Mouse (Mus musculus): ENCODE measurements around the gene Syngr1.

The Syngr1 gene

DNA sequence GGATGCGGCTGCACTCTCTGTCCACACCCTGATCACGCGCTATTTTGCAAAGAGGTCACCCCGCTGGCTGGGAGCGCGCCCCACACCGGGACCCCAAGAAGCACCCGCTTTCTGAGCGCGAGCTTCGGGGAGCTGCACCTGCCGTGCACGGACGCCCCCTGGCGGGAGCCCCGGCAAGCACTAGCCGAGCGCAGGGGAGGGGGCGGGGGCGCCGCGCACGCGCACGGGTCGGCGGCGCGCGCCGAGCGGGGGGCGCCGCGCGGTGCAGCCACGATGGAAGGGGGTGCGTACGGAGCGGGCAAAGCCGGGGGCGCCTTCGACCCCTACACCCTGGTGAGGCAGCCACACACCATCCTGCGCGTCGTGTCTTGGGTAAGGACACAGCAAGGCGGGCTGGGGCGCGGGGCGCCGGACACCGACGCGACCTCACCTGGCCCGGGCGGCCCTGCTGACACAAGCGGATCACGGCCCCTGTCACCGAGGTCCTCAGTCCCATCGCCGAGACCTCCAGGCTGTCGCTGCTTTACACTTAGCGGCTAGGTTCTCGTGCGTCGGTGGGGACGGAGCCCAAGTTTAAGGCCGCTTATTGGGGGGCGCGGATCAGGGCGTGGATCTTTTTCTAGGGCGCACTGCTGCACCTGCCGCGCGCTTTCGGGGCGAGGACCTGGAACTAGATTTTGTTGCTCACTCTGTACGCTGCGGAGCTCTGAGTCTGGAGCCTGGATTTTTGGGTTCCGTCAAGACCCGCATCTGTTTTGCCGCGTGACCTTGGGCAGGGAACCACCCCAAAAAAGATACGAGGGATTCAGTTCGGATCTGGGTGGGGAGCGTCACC is at the start of gene Syngr1, which contains the start of gene Rpl3:
Syngr1 (plus strand) TSS at position 214 of the 835 bp plus-strand sequence.
Rpl3 (minus strand) TSS at position 748 of the 835 bp plus-strand sequence.
- no peak for DNase-seq (ENCODE audit: extremely low read depth, low read depth)

DNA sequence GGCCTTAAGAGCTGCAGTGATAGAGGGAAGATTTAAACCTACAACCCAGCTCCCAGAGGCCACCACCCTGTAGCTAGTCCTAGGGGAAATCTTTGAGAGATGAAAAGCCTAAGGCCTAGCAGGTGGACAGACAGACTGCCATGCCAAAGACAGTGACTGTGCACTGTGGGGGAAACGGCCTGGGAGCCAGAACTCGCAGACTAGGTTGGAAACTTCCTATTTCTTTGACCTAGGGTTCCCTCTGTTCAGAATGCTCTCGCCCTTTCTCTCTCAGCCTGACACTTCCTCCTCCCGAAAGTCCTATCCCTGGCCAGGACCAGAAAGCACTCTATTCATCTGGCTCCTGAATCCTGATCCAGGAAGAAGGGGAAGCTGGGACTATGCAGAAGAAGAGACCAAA is 49.0 kb upstream of the Syngr1 start:
- DNase-seq (ENCODE audit: extremely low read depth, low read depth): no peak

- DNase-seq (ENCODE audit: extremely low read depth, low read depth): no peak
Observed at GRCm38 (mm10) chr15:80044249-80044648, 46.9 kb upstream of the Syngr1 start.

DNA sequence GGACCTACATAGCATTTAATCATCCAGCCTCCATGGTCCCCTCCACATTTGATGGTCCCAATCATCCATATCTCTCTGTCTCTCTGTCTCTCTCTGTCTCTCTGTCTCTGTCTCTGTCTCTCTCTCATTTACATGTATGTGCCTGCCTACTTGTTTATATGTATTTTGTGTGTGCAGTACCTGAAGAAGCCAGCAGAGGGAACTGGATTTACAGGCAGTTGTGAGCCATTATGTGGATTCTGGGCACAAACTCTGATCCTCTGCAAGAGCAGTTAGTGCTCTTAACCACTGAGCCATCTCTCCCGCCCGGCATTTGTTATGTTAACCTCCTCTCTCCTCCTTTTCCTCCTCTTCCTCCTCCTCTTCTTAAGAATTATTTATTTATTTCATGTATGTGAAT is 45.4 kb upstream of the Syngr1 start:
- no peak for DNase-seq (ENCODE audit: extremely low read depth, low read depth)

GRCm38 (mm10) chr15:80047242-80047641 is 43.9 kb upstream of the Syngr1 start:
- DNase-seq (ENCODE audit: extremely low read depth, low read depth): no peak

- no peak for DNase-seq (ENCODE audit: extremely low read depth, low read depth)
Observed at GRCm38 (mm10) chr15:80047973-80048372, 43.2 kb upstream of the Syngr1 start.

- DNase-seq (ENCODE audit: extremely low read depth, low read depth): no peak
Observed at GRCm38 (mm10) chr15:80050093-80050492, 41.0 kb upstream of the Syngr1 start.

DNA sequence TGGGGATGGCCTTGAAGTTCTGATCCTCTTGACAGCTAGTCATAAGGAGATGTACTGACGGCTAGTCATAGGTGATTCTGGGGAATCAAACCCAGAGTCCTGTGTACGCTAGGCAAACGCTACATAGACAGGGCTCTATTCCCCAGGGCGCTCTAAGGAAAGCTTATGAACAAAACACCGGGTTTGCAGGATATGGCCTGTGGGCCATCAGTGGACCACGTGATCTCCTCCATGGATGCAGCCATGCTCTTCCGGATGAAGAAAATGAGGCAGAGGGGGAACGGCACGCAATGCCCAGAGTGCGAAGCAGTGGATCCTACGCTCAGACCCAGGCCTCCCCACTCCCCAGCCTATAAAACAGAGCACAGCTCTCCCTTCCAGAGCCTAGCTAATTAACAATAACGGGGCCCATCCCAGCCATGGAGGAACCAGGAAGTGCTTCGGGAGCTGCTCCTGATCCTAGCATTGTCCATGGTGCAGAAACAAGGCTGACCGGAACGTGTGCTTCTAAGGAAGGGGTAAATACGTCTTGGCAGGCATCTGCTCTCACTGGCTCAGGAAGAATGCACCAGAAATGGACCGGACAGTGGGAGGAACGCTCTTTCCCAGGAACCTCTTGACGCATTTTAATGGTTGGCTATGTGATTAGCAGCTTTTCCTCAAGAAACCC is 39.9 kb upstream of the Syngr1 start:
- no peak for DNase-seq (ENCODE audit: extremely low read depth, low read depth)

DNA sequence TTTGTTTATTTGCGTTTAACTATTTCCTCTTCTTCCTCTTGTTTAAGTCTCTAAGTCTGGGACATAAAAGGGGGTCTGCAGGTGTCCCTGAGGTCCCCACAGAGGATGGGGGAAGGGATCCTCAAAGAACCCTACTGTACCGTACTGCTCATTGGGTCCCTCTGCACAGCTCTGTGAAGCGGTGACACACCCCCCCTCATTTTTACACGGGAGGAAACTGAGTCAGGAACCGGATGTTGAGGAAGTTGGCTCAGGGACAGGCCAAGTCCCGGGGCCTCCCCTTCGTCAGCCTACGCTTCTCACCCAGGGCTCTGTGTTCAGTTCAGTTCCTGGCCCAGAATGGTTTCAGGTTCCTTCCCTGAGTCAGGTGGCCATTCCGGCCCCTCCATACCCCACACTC is 39.4 kb upstream of the Syngr1 start:
- DNase-seq (ENCODE audit: extremely low read depth, low read depth): no peak

DNA sequence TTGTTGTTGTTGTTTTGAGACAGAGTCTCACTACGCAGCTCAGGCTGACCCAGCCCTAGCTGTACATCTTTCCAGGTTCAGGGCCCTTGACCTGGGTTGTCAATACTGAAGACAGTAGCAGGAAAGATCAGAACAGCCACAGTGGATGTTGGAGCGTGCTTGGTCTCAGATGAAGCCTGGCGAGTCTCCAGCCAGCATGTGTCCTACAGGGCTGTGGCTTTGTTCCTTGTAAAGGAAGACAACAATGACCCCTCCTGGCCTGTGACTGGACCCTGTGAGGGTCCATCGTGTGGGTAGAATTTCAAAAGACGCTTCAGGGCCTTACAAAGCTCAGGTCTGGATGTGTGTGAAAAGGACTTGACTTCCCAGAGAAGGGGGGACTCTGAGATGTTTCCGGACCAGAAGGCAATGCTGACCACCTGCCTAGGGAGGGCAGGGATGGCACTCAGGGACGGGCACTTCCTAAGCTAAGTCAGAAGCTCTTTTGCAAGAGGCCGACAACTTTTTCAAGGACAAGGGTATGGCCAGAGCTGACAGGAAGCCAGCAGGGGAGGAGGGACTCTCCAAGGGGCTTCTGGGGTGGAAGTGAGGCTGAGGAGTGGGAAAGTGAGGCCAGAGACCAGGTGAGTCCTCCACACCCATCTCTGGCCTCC is 37.6 kb upstream of the Syngr1 start:
- DNase-seq (ENCODE audit: extremely low read depth, low read depth): no peak

- no peak for DNase-seq (ENCODE audit: extremely low read depth, low read depth)
Observed at GRCm38 (mm10) chr15:80054034-80054710, 37.0 kb upstream of the Syngr1 start.

DNA sequence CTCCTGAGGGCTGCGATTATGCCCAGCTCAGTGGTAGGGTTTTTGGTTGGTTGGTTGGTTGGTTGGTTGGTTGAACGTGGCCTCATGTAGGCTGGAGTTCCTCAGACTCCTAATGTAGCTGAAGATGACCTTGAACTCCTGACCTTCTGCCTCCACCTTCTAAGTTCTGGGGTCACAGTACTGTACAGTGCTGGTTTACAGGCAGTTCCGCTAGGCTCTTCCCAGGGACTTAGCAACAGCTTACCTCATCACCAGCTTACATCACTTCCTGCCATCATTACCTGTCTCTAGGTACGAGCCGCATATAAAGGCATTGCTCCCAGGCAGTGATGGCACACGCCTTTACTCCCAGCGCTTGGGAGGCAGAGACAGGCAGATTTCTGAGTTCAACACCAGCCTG is 33.0 kb upstream of the Syngr1 start:
- DNase-seq (ENCODE audit: extremely low read depth, low read depth): no peak

DNA sequence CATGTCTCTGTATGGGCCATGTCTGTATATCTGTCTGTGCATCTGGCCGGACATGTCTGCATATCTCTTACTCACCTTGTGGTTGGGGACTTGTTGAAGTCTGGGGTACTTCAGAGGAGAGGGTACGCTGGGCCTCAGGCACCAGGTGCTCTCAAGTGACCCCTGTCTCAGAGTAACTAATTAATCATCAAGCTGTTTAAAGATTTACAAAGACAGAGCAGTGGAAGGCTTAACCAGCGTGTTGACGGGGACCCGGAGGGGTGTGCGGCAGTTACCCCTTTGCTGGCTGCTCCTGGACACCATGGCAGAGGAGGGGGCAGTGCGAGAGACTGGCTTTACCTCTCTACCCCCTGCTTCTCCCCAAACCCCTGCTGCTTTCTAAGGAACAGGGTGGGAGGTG is 31.5 kb upstream of the Syngr1 start:
- no peak for DNase-seq (ENCODE audit: extremely low read depth, low read depth)

- DNase-seq (ENCODE audit: extremely low read depth, low read depth): no peak
Observed at GRCm38 (mm10) chr15:80060356-80061070, 30.6 kb upstream of the Syngr1 start.

- DNase-seq (ENCODE audit: extremely low read depth, low read depth): no peak
Observed at GRCm38 (mm10) chr15:80061071-80061550, 30.0 kb upstream of the Syngr1 start.

DNA sequence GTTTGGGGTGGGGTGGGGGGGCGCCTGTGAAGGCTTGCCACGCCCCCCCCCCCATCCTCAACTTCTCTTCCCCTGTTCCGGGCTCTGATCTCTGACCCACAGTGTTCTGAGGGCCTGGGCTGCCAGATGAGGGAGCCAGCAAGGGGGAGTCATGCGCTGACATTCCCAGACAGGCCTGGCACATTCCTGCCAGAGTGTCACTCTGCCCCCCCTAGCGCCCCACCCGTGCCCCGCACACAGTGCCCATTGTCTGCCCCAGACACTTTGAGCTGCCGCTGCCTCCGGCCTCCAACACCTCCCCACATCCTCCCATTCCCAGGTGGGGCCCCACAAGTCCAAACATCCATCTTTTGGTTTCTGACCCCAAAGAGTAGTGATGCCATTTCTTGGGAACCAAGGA is 28.8 kb upstream of the Syngr1 start:
- DNase-seq (ENCODE audit: extremely low read depth, low read depth): no peak

DNA sequence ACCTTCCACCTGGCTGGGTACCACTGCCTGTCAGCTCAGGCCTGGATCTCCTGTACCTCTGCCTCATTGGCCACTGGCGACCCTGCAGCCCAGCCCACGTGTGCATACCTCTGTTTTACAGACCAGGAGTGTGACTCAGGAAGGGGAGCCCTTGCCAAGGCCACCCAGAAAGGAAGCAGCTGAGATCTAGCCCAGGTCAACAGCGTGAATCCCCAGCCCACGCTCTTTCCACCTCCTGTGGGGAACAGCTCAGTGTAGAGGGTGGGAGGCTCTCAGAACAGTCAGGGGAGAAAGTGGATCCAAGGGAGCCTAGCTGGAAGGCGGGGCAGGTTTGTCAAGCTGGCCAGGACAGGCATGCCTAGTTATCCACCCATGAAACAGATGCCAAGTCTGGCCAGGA is 28.3 kb upstream of the Syngr1 start:
- no peak for DNase-seq (ENCODE audit: extremely low read depth, low read depth)

DNA sequence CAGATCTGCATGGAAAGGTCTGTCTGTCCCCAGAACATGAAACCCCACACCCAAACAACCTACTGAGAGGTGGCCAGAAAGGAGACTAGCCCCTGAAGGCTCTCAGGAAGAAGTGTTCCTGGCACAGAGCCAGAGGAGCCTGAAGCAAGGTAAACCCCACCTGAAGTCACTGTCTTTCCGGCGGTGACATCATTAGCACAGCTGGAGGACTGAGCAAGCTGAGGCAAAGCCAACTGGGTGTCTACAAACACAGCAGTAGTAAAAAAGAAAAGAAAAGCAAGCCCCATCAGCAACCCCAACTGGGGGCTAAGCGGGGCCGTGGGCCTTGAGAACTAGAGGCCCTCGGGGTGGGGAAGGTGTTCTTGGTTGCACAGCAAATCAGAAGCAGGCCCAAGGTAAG is 26.2 kb upstream of the Syngr1 start:
- no peak for DNase-seq (ENCODE audit: extremely low read depth, low read depth)

DNA sequence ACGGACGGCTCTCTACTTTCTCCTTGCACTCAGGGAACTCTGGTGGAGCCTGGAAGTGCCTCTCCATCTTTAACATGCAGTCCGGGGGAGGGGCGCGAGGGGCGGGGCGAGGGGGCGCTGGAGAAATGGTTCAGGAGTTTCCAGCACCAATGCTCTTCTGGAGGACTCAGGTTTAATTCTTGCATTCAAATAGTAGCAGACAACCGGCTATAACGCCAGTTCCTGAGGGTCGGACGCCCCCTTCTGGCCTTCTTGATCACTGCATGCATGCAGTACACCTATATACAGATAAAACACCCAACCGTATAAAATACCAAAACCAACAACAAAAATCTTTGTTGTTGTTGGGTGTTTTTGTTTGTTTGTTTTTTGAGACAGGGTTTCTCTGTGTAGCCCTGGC is 25.7 kb upstream of the Syngr1 start:
- DNase-seq (ENCODE audit: extremely low read depth, low read depth): no peak

- DNase-seq (ENCODE audit: extremely low read depth, low read depth): no peak
Observed at GRCm38 (mm10) chr15:80066538-80066937, 24.6 kb upstream of the Syngr1 start.

DNA sequence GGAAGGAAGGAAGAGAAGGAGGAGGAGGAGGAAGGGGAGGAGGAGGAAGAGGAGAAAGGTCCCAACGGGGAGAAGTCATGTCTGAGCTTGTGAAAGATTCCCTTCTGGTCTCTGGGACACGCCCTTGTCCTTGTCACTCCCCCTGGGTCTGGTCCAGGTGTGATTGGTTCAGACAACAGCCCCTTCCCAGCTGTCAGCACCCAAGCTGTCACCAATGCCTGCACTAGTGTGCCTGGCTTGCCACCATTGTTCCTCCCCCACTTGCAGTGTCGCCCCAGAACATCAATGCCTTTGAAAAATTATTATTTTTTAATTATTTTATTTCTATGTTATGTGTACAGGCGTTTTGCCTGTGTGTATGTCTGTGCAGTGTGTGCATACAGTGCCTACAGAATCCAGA is 22.0 kb upstream of the Syngr1 start:
- no peak for DNase-seq (ENCODE audit: extremely low read depth, low read depth)

Measured in MEL-GATA-1-ER (cell line).